Mouse (Mus musculus) megakaryocyte, embryonic 14.5 days (primary cell): ENCODE measurements around the gene Harbi1.

Experiments used
- FLI1 ChIP-seq: IDR thresholded peaks from 2 replicates; pipeline ENCODE4 v1.6.1; 2012; ENCODE audit warnings: low read length, inconsistent platforms, mixed read lengths
- GATA1 ChIP-seq: IDR thresholded peaks from 3 replicates; pipeline ENCODE4 v1.6.1; 2012; ENCODE audit warnings: mixed read lengths, low read length, inconsistent platforms, borderline replicate concordance

DNA sequence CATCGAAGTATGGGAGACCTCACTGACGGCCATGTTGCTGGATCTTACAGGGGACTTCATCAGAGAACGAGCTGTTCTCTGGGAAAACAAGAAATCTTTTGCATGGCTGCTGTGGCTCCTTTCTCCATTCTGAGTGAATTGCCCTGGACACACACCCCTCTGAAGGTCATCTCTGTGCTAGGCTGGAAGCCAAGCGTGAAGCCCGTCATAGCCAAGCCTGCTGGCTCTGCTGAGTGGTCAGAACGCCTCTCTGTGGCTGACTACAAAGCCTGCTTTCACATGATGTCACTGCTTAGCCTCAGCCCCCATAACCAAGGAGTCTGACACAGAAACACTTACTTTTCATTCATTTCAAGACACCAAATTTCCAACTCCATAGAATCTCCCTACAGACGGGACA is 21.2 kb upstream of the Harbi1 start:
- TF ChIP-seq GATA1: no peak
- TF ChIP-seq FLI1: no peak
